Mouse (Mus musculus) liver, postnatal 0 days (tissue): ENCODE measurements around the gene Pde4d. TPM values are rescaled to one million over a fixed set of nuclear protein-coding genes. Genes with fewer than 3 reads are reported as not detected.
A peak's percentile ranks its signal among the peaks of the same experiment; 100 is the strongest.

Source experiments
- ATAC-seq: fragments of 200-750 bp; cut with Nextera tagmentation; 2 replicates; pipeline ENCODE4 v1.8.0; 2017; ENCODE audit warnings: mild to moderate bottlenecking, moderate library complexity
- DNase-seq: peaks from one replicate; pipeline ENCODE4 v3.0.0-alpha.2; 2016
- H3K27ac ChIP-seq: fragments of 300-500 bp; sonication (generic); 2 replicates; pipeline ENCODE4 v1.5.1; 2014; ENCODE audit warnings: antibody characterized with exemption, moderate library complexity, mild to moderate bottlenecking, low read depth
- H3K27me3 ChIP-seq: fragments of 300-500 bp; sonication (generic); 2 replicates; pipeline ENCODE4 v1.6.1; 2014; ENCODE audit warnings: low read length, control low read depth, mixed read lengths; ENCODE audit not compliant: insufficient read depth
- H3K36me3 ChIP-seq: fragments of 300-500 bp; sonication (generic); replicated peaks from 2 replicates; pipeline ENCODE4 v1.6.1; 2014; ENCODE audit warnings: mild to moderate bottlenecking, control low read depth, low read length, moderate library complexity, mixed read lengths; ENCODE audit not compliant: insufficient read depth
- H3K4me1 ChIP-seq: fragments of 300-500 bp; sonication (generic); 2 replicates; pipeline ENCODE4 v1.6.1; 2014; ENCODE audit warnings: antibody characterized with exemption, mild to moderate bottlenecking, control low read depth; ENCODE audit not compliant: insufficient read depth
- H3K4me2 ChIP-seq: fragments of 300-500 bp; sonication (generic); 2 replicates; pipeline ENCODE4 v1.6.1; 2014; ENCODE audit warnings: low read depth, mild to moderate bottlenecking, low read length, moderate library complexity, mixed read lengths
- H3K4me3 ChIP-seq: fragments of 300-500 bp; sonication (generic); 2 replicates; pipeline ENCODE4 v1.5.1; 2014; ENCODE audit warnings: low read depth, low read length
- H3K9ac ChIP-seq: fragments of 300-500 bp; sonication (generic); replicated peaks from 2 replicates; pipeline ENCODE4 v1.6.1; 2014; ENCODE audit warnings: mild to moderate bottlenecking, moderate library complexity
- H3K9me3 ChIP-seq: fragments of 300-500 bp; sonication (generic); 2 replicates; pipeline ENCODE4 v1.6.1; 2016; ENCODE audit warnings: mild to moderate bottlenecking, control low read depth, low read length, mixed read lengths
- CTCF ChIP-seq: sonication (generic); IDR thresholded peaks from 2 replicates; pipeline ENCODE4 v1.5.1; 2016; ENCODE audit warnings: antibody characterized with exemption, low read depth
- EP300 ChIP-seq: IDR thresholded peaks from 2 replicates; pipeline ENCODE4 v1.6.1; 2016; ENCODE audit warnings: antibody characterized with exemption, low read depth, mild to moderate bottlenecking
- WGBS: fragments of 180-500 bp; shearing (Covaris S2); extraction: QIAGEN DNeasy Blood & Tissue Kit; methylation state at CpG from one replicate; pipeline ENCODE4 v1.1.7; 2014; ENCODE audit not compliant: insufficient replicate concordance; 5-methylcytosine and 5-hydroxymethylcytosine counted together
- polyA plus RNA-seq: library from polyadenylated mRNA; unstranded; fragments of >200 nt; fragmentation: Nextera tagmentation; extraction: Ambion mirVana; gene quantifications from 2 replicates; pipeline ENCODE4 v1.2.1, GENCODE M21; 2015

Pde4d gene
- polyA plus RNA-seq, 1 experiment from 2014 or later: 6.1 TPM

DNA sequence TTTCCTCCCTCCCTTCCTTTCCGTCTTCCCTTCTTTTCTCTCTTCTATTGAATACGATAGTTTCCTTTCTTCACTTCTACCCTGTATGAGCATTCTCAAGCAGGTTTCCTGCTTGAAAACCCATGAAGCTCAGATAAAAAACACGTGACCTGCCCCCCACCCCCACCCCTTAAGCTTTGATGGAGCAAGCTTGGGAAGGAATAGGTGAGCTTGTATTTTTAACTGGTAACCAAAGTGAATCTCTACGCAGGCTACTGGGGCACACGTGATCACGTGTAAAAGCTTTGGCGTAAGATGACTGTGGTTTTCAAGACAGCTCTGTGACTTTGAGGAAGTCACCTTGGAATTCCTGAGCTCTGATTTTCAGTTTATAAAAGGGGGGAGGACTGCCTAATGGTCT is 1388.2 kb downstream of the Pde4d start:
- Histone ChIP-seq H3K27ac (no peak overlapping the region), H3K9me3 (no peaks in the 10 kb centered on the region), H3K4me3 (no peak overlapping the region), H3K27me3 (no peaks in the 10 kb centered on the region), H3K36me3 (no peaks in the 10 kb centered on the region), H3K4me1 (no peaks in the 10 kb centered on the region), H3K9ac (no peak overlapping the region), H3K4me2 (no peak overlapping the region)
- WGBS: 79% methylated on average over 7 of the region's 7 CpGs
- no peak for TF ChIP-seq EP300
- no peak for TF ChIP-seq CTCF
- no peak for DNase-seq
- ATAC-seq: no peak

DNA sequence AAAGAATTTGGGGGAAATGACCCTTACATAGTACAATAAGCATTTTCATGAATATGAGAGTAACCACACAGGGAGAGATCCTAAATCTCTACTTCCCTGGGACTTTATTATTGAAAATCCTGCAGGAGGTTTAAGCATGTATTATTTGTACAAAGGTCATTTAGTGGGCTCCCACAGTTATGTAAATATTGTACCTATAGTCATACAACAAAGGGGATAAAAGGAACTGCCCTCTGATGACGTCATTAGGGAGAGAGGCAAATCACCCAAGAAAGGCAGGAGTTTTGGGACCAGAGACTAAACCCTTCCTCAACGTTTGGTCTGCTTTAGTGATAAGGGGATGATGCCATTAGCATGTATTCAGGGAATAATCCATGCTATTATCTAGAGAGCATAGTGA is 1390.5 kb downstream of the Pde4d start:
- H3K9me3 ChIP-seq: no peaks in the 10 kb centered on the region
- ATAC-seq (no peak), DNase-seq (no peak)
- H3K4me2 ChIP-seq: no peak overlapping the region
- TF ChIP-seq CTCF: no peak
- no peak for TF ChIP-seq EP300
- no peak overlapping the region for H3K9ac ChIP-seq
- no peaks in the 10 kb centered on the region for H3K27me3 ChIP-seq
- no peak overlapping the region for H3K4me3 ChIP-seq
- no peaks in the 10 kb centered on the region for H3K36me3 ChIP-seq
- no peak overlapping the region for H3K27ac ChIP-seq
- no peaks in the 10 kb centered on the region for H3K4me1 ChIP-seq
- 42% methylated on average over 2 of the region's 2 CpGs for WGBS

DNA sequence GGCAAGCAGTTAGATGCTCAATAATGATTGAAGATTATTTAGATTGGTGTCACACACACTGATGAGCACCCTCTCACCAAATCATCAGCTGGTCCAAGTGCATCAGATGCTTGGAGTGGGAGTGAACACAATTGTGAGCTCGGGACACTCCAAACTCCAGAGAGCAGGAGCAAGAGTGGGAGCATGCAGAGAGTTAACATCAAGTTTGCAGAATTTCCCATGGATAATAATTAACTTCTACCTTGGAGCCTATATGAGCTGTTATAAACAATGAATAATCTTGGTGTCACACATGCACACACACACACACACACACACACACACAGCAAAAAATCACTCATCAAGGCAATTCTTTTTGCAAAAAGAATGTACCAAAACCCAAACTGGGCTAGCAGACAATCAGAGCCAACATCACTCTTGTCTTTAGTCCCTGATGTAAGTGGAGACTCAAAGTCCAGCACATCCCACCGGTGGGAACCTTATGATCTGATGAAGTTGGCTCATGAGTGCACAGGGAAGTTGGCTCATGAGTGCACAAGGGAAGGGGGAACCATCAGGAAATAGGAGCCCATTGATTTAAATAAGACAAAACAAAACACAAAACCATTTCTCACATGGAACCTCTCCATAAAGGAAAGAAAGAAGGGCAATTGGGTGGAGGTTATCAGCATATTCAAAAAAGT is 1391.5 kb downstream of the Pde4d start:
- ATAC-seq: peak; percentile 50; the same call in 1 of the 2 replicates
- Histone ChIP-seq H3K9me3 (no peaks in the 10 kb centered on the region), H3K9ac (no peak overlapping the region), H3K4me3 (no peak overlapping the region), H3K4me1 (no peaks in the 10 kb centered on the region), H3K27ac (no peak overlapping the region), H3K4me2 (no peak overlapping the region), H3K36me3 (no peaks in the 10 kb centered on the region), H3K27me3 (no peaks in the 10 kb centered on the region)
- no peak for DNase-seq
- WGBS: 58% methylated on average over 2 of the region's 2 CpGs
- TF ChIP-seq EP300: no peak
- no peak for TF ChIP-seq CTCF

DNA sequence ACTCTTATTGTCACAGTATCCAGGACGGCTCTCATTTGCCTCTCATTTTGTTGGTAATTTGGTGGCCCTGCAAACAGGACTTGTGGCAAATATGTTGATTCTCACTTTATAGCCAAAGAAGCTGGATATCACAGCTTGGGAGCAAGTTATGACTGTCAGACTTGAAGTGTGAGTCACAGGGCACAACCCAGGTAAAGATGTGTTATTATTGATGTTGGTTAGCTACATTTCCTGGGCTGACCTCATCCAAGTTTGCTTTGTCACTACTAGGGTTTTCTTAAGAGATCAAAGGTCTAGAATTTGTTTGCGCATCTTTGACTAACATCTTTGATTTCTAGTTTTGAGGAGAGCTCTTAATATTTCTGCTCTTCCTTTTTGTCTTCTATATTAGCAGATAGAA is 1393.2 kb downstream of the Pde4d start:
- ATAC-seq: no peak
- WGBS: 95% methylated on average over 2 of the region's 2 CpGs

DNA sequence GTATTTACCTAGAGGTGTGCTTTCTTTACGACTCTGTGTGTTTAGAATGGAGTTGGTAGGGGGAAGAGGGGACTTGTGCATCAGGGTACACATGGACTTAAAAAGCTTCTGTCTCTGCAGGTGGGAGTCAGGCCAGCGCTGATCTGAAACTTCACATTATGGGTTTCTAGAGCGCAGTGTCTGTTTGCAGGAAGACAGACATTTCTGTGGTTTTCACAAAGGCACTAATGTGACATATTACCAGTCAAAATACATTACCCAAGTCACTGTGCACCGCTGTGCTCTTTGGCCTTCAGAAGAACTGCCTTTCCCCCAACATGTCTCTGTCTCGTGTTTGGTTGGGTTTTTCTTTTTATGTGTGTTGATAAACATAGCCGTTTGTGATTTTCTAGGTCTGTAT is 1395.1 kb downstream of the Pde4d start:
- Histone ChIP-seq H3K36me3 (no peaks in the 10 kb centered on the region), H3K4me1 (no peaks in the 10 kb centered on the region), H3K27ac (no peak overlapping the region), H3K4me2 (no peak overlapping the region), H3K9me3 (no peaks in the 10 kb centered on the region), H3K4me3 (no peak overlapping the region), H3K9ac (no peak overlapping the region), H3K27me3 (no peaks in the 10 kb centered on the region)
- ATAC-seq: no peak
- 59% methylated on average over 6 of the region's 6 CpGs for WGBS
- TF ChIP-seq EP300: no peak
- no peak for TF ChIP-seq CTCF
- DNase-seq: no peak

More for the DNA sequence above, 1393.2 kb downstream of the Pde4d start:
- Histone ChIP-seq H3K9ac (no peak overlapping the region), H3K9me3 (no peaks in the 10 kb centered on the region), H3K4me3 (no peak overlapping the region), H3K4me2 (no peak overlapping the region), H3K27ac (no peak overlapping the region), H3K4me1 (no peaks in the 10 kb centered on the region), H3K36me3 (no peaks in the 10 kb centered on the region), H3K27me3 (no peaks in the 10 kb centered on the region)
- DNase-seq: no peak
- TF ChIP-seq CTCF (no peak), EP300 (no peak)

DNA sequence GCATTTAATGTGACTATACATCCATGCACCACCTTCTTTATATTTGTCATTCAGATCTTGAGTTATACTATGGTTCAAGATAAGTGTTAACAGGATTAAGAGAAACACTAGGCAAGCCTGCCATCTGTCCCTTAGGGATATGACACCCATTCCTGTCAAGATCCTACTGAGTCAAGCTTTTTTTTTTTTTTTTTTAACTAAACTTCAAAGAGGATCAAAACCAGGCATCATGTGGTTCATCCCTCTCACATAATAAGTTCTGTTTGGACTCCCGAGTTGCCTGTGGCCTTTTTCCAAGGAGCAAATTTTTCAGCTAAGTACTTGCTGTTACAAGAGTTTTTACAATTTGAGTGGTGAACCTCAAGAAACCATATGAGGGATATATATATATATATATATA is 1414.1 kb downstream of the Pde4d start:
- no peak overlapping the region for H3K4me2 ChIP-seq
- ATAC-seq (no peak), DNase-seq (no peak)
- no peak overlapping the region for H3K9ac ChIP-seq
- H3K4me3 ChIP-seq: no peak overlapping the region
- no peak overlapping the region for H3K27ac ChIP-seq
- H3K36me3 ChIP-seq: no peaks in the 10 kb centered on the region
- H3K4me1 ChIP-seq: no peaks in the 10 kb centered on the region
- TF ChIP-seq CTCF (no peak), EP300 (no peak)
- no peaks in the 10 kb centered on the region for H3K27me3 ChIP-seq
- WGBS: 79% methylated on average over 1 of the region's 1 CpGs
- H3K9me3 ChIP-seq: no peaks in the 10 kb centered on the region
